Mouse (Mus musculus) spleen, postnatal 10 days (tissue): ENCODE results near the gene Oxsr1.
A peak's percentile ranks its signal among the peaks of the same experiment; 100 is the strongest.
"Not testable (repeated sequence)": the region's sequence is repeated elsewhere in the genome, so short reads cannot be mapped to it uniquely, and the experiment has no call there.

ENCODE experiments used
- DNase-seq, 2 experiments: peaks; one replicate each; pipeline ENCODE4 v3.0.0; 2021 to 2022; ENCODE audit warnings: low spot score in 2 of 2

The Oxsr1 gene

GRCm38 (mm10) chr9:119322289-119323259 is at the start of gene Oxsr1:
Gene Oxsr1 (minus strand): TSS chr9:119322427.
- peak; percentile 97 to 98 for DNase-seq

- DNase-seq = no peak
Observed at GRCm38 (mm10) chr9:119371251-119371650, 49.0 kb upstream of the Oxsr1 start.

DNA sequence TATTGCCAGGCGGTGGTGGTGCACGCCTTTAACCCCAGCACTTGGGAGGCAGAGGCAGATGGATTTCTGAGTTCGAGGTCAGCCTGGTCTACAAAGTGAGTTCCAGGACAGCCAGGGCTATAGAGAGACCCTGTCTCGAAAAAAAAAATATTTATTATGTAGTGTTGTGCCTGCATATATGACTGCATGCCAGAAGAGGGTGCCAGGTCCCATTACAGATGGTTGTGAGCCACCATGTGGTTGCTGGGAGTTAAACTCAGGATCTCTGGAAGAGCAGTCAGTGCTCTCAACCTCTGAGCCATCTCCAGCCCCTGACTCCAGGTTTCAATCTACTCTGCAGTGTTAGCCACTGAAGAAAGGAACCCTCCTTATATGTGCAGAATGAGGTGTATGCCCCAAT is 48.5 kb upstream of the Oxsr1 start:
- DNase-seq = not testable (repeated sequence)

GRCm38 (mm10) chr9:119368367-119368766 is 46.1 kb upstream of the Oxsr1 start:
- no peak for DNase-seq

GRCm38 (mm10) chr9:119365284-119365683 is 43.1 kb upstream of the Oxsr1 start, which contains the start of gene Slc22a14:
Gene Slc22a14 (minus strand): TSS chr9:119365553.
- DNase-seq = no peak

DNA sequence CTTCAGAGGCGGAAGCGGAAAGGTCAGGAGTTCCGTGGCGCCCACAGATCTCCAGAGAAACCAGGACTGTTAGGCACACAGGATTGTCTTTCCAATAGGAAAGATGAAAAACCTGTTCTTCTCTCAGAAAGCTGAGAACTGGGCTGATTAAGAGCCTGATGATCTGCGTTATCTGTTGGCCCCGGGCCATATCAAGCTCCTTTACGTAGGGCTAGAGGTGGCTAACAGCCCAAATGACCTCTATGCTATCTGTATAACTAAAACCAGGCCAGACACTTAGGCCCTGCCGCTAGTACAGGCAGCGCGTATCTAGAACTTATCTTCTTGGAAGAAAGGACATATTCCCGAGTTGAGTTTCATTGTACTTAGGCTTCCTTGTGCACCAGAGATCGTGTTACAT is 41.0 kb upstream of the Oxsr1 start:
- no peak for DNase-seq

- no peak for DNase-seq
Observed at GRCm38 (mm10) chr9:119361416-119361815, 39.2 kb upstream of the Oxsr1 start.

- no peak for DNase-seq
Observed at GRCm38 (mm10) chr9:119358058-119358429, 35.8 kb upstream of the Oxsr1 start.

DNA sequence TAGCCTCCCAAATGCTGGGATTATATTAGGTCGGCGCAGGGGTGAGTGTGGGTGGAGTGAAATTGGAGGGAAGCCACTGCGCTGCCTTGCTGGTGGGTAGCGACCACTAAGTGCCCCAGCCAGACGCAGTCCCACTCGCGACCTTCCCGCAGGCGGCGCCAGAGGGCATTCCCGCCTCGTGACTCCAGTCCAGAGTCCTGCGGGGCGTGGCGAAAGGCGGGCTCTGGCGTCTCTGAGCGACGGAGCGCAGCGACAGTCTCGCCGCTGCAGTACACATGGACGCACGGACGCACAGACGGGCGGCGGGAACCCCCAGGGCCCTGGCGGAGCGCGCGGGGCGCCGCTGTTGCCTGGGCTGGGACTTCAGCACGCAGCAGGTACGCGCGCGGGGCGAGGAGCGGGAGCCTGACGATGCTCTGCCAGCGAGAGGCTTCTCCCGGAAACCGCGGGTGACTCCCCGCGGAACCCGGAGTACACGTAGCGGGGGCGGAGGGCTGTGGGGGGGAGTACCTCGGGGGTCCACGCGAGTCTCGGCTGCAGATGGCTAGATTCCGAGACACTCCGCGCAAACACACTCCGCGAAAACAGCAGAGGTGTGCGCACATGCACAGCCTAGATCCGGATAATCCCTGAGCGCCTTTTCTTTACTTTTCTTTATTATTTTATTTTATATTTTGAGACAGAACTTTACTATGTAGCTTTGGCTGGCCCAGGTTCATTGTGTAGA is 35.3 kb upstream of the Oxsr1 start, which contains the start of gene Xylb:
TSS of gene Xylb (plus strand) at position 51 of the 727 bp plus-strand sequence.
- peak; percentile 78 to 92 for DNase-seq

- DNase-seq = no peak
Observed at GRCm38 (mm10) chr9:119355943-119356342, 33.7 kb upstream of the Oxsr1 start.

- DNase-seq = no peak
Observed at GRCm38 (mm10) chr9:119353926-119354325, 31.7 kb upstream of the Oxsr1 start.

DNA sequence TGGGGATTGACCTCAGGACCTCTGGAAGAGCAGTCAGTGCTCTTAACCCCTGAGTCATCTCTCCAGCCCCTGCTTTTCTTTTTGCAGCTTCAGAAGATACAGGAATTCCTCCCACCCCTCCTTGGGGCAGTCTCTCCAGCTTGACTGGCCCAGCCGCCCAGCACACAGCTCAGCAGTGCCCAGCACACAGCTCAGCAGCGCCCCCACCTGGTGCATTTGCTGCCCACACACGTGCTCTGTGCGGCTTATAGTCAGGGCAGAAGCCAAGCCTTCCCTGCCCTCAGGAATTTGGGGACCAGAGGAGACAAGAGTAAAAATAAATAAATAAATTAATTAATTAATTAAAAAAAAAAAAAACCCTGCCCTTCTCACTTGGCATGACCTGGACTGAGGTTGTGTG is 29.8 kb upstream of the Oxsr1 start:
- peak; percentile 67 to 89 for DNase-seq

- DNase-seq = no peak
Observed at GRCm38 (mm10) chr9:119350947-119351705, 28.9 kb upstream of the Oxsr1 start.

- DNase-seq = no peak
Observed at GRCm38 (mm10) chr9:119350531-119350930, 28.3 kb upstream of the Oxsr1 start.

- no peak for DNase-seq
Observed at GRCm38 (mm10) chr9:119346376-119346775, 24.1 kb upstream of the Oxsr1 start.

- DNase-seq = no peak
Observed at GRCm38 (mm10) chr9:119342728-119343127, 20.5 kb upstream of the Oxsr1 start.

- DNase-seq = peak; percentile 80 to 90
Observed at GRCm38 (mm10) chr9:119340909-119341816, 18.9 kb upstream of the Oxsr1 start, which contains the start of gene Myd88. Gene Myd88 (minus strand): TSS chr9:119341411.

- no peak for DNase-seq
Observed at GRCm38 (mm10) chr9:119340212-119340580, 18.0 kb upstream of the Oxsr1 start.

DNA sequence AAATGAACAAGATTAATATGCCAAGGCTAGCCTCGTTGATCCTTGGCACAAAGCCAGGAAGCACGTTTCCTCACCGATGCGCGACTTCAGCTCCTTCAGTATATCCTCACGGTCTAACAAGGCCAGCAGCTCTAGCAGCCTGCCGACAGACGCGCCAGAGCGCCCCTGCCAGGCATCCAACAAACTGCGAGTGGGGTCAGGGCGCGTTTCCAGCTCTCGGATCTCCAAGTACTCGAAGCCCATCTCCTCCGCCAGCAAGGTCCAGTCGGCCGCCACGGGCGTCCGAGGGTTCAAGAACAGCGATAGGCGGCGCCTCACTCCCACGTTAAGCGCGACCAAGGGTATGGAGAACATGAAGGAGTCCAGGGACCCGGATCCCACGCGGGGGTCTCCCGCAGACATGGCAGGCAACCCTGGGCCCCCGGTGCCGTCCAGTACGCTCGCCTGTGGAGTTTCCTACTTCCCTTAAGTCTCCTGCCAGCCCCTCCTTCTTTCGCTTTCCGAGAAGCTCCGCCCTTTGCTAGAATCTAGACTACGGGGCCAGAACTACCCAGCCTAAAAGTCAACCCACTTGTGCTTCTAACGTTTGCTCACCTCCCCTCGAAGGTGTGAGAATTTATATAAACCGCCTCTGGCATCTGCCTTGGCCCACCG is 17.5 kb upstream of the Oxsr1 start, which contains the start of gene Acaa1a:
TSS of gene Acaa1a (plus strand) at position 119 of the 654 bp plus-strand sequence.
- peak; percentile 79 to 84 for DNase-seq

DNA sequence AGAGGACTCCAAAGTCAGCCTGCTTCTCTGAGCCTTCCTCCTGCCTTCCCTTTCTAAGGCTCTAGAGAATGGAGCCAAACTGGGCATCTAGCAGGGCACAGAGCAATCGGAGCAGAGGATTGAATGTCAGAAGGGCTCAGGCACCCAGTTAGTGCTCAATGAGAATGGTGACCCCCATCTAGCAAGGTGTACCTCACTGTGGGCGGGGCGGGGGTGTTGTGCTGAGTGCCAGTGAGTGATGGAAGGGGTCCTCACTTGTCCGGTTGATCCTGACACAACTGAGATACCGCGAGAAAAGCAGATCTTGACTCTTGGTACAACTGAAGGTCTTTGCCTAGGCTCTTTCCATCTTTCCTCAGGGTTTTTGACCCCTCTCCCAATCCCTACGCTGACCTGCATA is 16.9 kb upstream of the Oxsr1 start:
- DNase-seq = peak in 1 of 2 experiments; percentile 39
